Mouse (Mus musculus): ENCODE results near the gene Kdm2a. TPM values are rescaled to one million over a fixed set of nuclear protein-coding genes. Genes with fewer than 3 reads are reported as not detected.

Gene Kdm2a
- total and polyA plus RNA-seq, 3 experiments = 20.3 to 55.9 TPM; not detected in 1

GRCm38 (mm10) chr19:4301735-4302651 lies 96.1 kb downstream of the Kdm2a start (continued):
- peak; percentile 56; the same call in 1 of the 2 replicates for TF ChIP-seq TBP (IDR thresholded peaks at IDR 0.05; ENCODE audit: low read depth, low read length)
- TF ChIP-seq MAX (IDR thresholded peaks at IDR 0.05; ENCODE audit: low read length) = no peak

GRCm38 (mm10) chr19:4300852-4301734 lies 97.0 kb downstream of the Kdm2a start:
- Histone ChIP-seq H3K9ac (ENCODE audit: control insufficient read depth, low read depth, low read length, poor library complexity, severe bottlenecking) (peak overlapping the region; percentile 32), H3K27me3 (ENCODE audit: control insufficient read depth in 1 of 2, insufficient read depth in 2 of 2, low read length in 2 of 2) (no peaks in the 10 kb centered on the region), H3K4me3 (ENCODE audit: control insufficient read depth in 1 of 2, insufficient read depth in 1 of 2, low read depth in 2 of 2, low read length in 2 of 2) (no peak overlapping the region), H3K36me3 (ENCODE audit: control insufficient read depth in 1 of 2, insufficient read depth in 2 of 2, low read length in 2 of 2) (peaks cover 0 to 48% of the 10 kb centered on the region in 2 experiments; a peak in 2 of 4 replicates), H3K4me1 (ENCODE audit: control insufficient read depth in 1 of 2, insufficient read depth in 2 of 2, low read length in 2 of 2) (peaks cover 20 to 63% of the 10 kb centered on the region in 2 experiments), H3K79me2 (ENCODE audit: control insufficient read depth, insufficient read depth, low read length, poor library complexity) (peaks cover 82% of the 10 kb centered on the region), H3K27ac (ENCODE audit: control insufficient read depth, low read depth, low read length) (peak overlapping the region; percentile 67), H3K9me3 (replicated peaks; ENCODE audit: insufficient read depth, low read length) (no peaks in the 10 kb centered on the region)
- TF ChIP-seq RAD21 (IDR thresholded peaks at IDR 0.05; ENCODE audit: low read depth, low read length) = no peak
- TF ChIP-seq POLR2A (IDR thresholded peaks at IDR 0.05; ENCODE audit: control insufficient read depth in 1 of 2, insufficient read depth in 1 of 2, low read depth in 1 of 2, low read length in 2 of 2, poor library complexity in 1 of 2) = no peak
- no peak for TF ChIP-seq MYC (IDR thresholded peaks at IDR 0.05; ENCODE audit: low read depth, low read length)
- no peak for TF ChIP-seq NRF1 (IDR thresholded peaks at IDR 0.05; ENCODE audit: insufficient read depth, low read depth, low read length, poor library complexity, severe bottlenecking)
- no peak for TF ChIP-seq MYB (IDR thresholded peaks at IDR 0.05; ENCODE audit: low read depth, low read length)
- no peak for DNase-seq (ENCODE audit: low read depth, low spot score)

- H3K36me3 ChIP-seq (ENCODE audit: control insufficient read depth in 1 of 2, insufficient read depth in 2 of 2, low read length in 2 of 2) = peaks cover 0 to 48% of the 10 kb centered on the region in 2 experiments; a peak in 2 of 4 replicates
- peak; percentile 96 for DNase-seq (ENCODE audit: low read depth, low spot score)
- H3K9me3 ChIP-seq (replicated peaks; ENCODE audit: insufficient read depth, low read length) = no peaks in the 10 kb centered on the region
- H3K79me2 ChIP-seq (ENCODE audit: control insufficient read depth, insufficient read depth, low read length, poor library complexity) = peaks cover 80% of the 10 kb centered on the region
- H3K4me1 ChIP-seq (ENCODE audit: control insufficient read depth in 1 of 2, insufficient read depth in 2 of 2, low read length in 2 of 2) = peaks cover 20 to 63% of the 10 kb centered on the region in 2 experiments
- TF ChIP-seq CHD1 (IDR thresholded peaks at IDR 0.05; ENCODE audit: low read depth, low read length) = no peak
- TF ChIP-seq MAZ (IDR thresholded peaks at IDR 0.05; ENCODE audit: low read depth, low read length) = peak; percentile 64; the same call in 1 of the 2 replicates
- TF ChIP-seq RAD21 (IDR thresholded peaks at IDR 0.05; ENCODE audit: low read depth, low read length) = no peak
- TF ChIP-seq SIN3A (IDR thresholded peaks at IDR 0.05; ENCODE audit: low read length) = peak; percentile 89
- TF ChIP-seq ELF1 (IDR thresholded peaks at IDR 0.05; ENCODE audit: low read depth, low read length) = peak; percentile 60
- TF ChIP-seq POLR2A (IDR thresholded peaks at IDR 0.05; ENCODE audit: control insufficient read depth in 1 of 2, insufficient read depth in 1 of 2, low read depth in 1 of 2, low read length in 2 of 2, poor library complexity in 1 of 2) = peak in 1 of 2 experiments; percentile 57; a peak in 2 of 4 replicates
- TF ChIP-seq MYC (IDR thresholded peaks at IDR 0.05; ENCODE audit: low read depth, low read length) = peak; percentile 98
- peak; percentile 54; the same call in 1 of the 2 replicates for TF ChIP-seq HCFC1 (IDR thresholded peaks at IDR 0.05; ENCODE audit: low read depth, low read length)
- peak; percentile 98 for TF ChIP-seq MAX (IDR thresholded peaks at IDR 0.05; ENCODE audit: low read length)
- peak; percentile 73; the same call in 1 of the 2 replicates for TF ChIP-seq UBTF (IDR thresholded peaks at IDR 0.05; ENCODE audit: borderline replicate concordance, insufficient read depth, low read depth, low read length)
- no peak for TF ChIP-seq JUND (IDR thresholded peaks at IDR 0.05; ENCODE audit: low read depth, low read length)
- peak; percentile 79 for TF ChIP-seq TBP (IDR thresholded peaks at IDR 0.05; ENCODE audit: low read depth, low read length)
- peak; percentile 94 for TF ChIP-seq ETS1 (IDR thresholded peaks at IDR 0.05; ENCODE audit: low read depth, low read length)
- TF ChIP-seq USF1 (IDR thresholded peaks at IDR 0.05; ENCODE audit: low read depth, low read length) = peak; percentile 80
- TF ChIP-seq MXI1 (IDR thresholded peaks at IDR 0.05; ENCODE audit: low read depth, low read length) = peak; percentile 99
- TF ChIP-seq ZMIZ1 (IDR thresholded peaks at IDR 0.05; ENCODE audit: low read depth, low read length) = no peak; the same call in 1 of the 2 replicates
- peak; percentile 68; the same call in 1 of the 2 replicates for TF ChIP-seq BHLHE40 (IDR thresholded peaks at IDR 0.05; ENCODE audit: borderline replicate concordance, low read depth, low read length)
- H3K27ac ChIP-seq (ENCODE audit: control insufficient read depth, low read depth, low read length) = peak overlapping the region; percentile 77
- no peak overlapping the region for H3K4me3 ChIP-seq (ENCODE audit: control insufficient read depth in 1 of 2, insufficient read depth in 1 of 2, low read depth in 2 of 2, low read length in 2 of 2)
- H3K27me3 ChIP-seq (ENCODE audit: control insufficient read depth in 1 of 2, insufficient read depth in 2 of 2, low read length in 2 of 2) = no peaks in the 10 kb centered on the region
- peak overlapping the region; percentile 39 for H3K9ac ChIP-seq (ENCODE audit: control insufficient read depth, low read depth, low read length, poor library complexity, severe bottlenecking)
These were observed 97.8 kb downstream of the Kdm2a start for GRCm38 (mm10) chr19:4300271-4300704.

All from MEL (cell line).